Mouse (Mus musculus) midbrain, postnatal 0 days (tissue): ENCODE measurements around the gene Plpp4. TPM values are rescaled to one million over a fixed set of nuclear protein-coding genes. Genes with fewer than 3 reads are reported as not detected.

Source experiments
- ATAC-seq: fragments of 200-750 bp; cut with Nextera tagmentation; 2 replicates; pipeline ENCODE4 v1.8.0; 2017; ENCODE audit warnings: moderate number of reproducible peaks, mild to moderate bottlenecking, moderate TSS enrichment, moderate library complexity; ENCODE audit not compliant: low FRiP score
- DNase-seq: peaks from one replicate; pipeline ENCODE4 v3.0.0-alpha.2; 2015; ENCODE audit warnings: low spot score
- H3K27ac ChIP-seq: fragments of 300-500 bp; sonication (generic); 2 replicates; pipeline ENCODE4 v1.5.1; 2014; ENCODE audit warnings: low read depth, mild to moderate bottlenecking, low read length, mixed read lengths
- H3K27me3 ChIP-seq: fragments of 300-500 bp; sonication (generic); 2 replicates; pipeline ENCODE4 v1.6.1; 2014; ENCODE audit warnings: low read length, control low read depth, mixed read lengths; ENCODE audit not compliant: insufficient read depth
- H3K36me3 ChIP-seq: fragments of 300-500 bp; sonication (generic); 2 replicates; pipeline ENCODE4 v1.6.1; 2014; ENCODE audit warnings: low read length, control low read depth, mixed read lengths; ENCODE audit not compliant: insufficient read depth
- H3K4me1 ChIP-seq: fragments of 300-500 bp; sonication (generic); 2 replicates; pipeline ENCODE4 v1.6.1; 2014; ENCODE audit warnings: mild to moderate bottlenecking, control low read depth, antibody characterized with exemption, low read length, mixed read lengths; ENCODE audit not compliant: insufficient read depth
- H3K4me2 ChIP-seq: fragments of 300-500 bp; sonication (generic); 2 replicates; pipeline ENCODE4 v1.6.1; 2014; ENCODE audit warnings: low read depth, mild to moderate bottlenecking, low read length, mixed read lengths; ENCODE audit not compliant: poor library complexity, severe bottlenecking
- H3K4me3 ChIP-seq: fragments of 300-500 bp; sonication (generic); 2 replicates; pipeline ENCODE4 v1.5.1; 2014; ENCODE audit warnings: low read depth, mild to moderate bottlenecking, low read length, moderate library complexity
- H3K9ac ChIP-seq: fragments of 300-500 bp; sonication (generic); replicated peaks from 2 replicates; pipeline ENCODE4 v1.6.1; 2014; ENCODE audit warnings: mild to moderate bottlenecking, low read length, moderate library complexity, mixed read lengths; ENCODE audit not compliant: poor library complexity, severe bottlenecking
- H3K9me3 ChIP-seq: fragments of 300-500 bp; sonication (generic); 2 replicates; pipeline ENCODE4 v1.6.1; 2016; ENCODE audit warnings: low read length, control low read depth
- CTCF ChIP-seq: IDR thresholded peaks from 2 replicates; pipeline ENCODE4 v1.5.1; 2016; ENCODE audit warnings: antibody characterized with exemption, mild to moderate bottlenecking
- WGBS: fragments of 180-500 bp; shearing (Covaris S2); extraction: QIAGEN DNeasy Blood & Tissue Kit; methylation state at CpG from one replicate; pipeline ENCODE4 v1.1.7; 2014; 5-methylcytosine and 5-hydroxymethylcytosine counted together
- polyA plus RNA-seq: library from polyadenylated mRNA; unstranded; fragments of >200 nt; fragmentation: Nextera tagmentation; extraction: Ambion mirVana; gene quantifications from 2 replicates; pipeline ENCODE4 v1.2.1, GENCODE M21; 2015
- total RNA-seq: library from RNA; depleted of rRNA; stranded (reverse); fragments of >200 nt; gene quantifications from 2 replicates; pipeline ENCODE4 v1.2.3, GENCODE M21; 2014

Plpp4 gene
- total and polyA plus RNA-seq, 2 experiments from 2014 or later = 12.7 to 25.0 TPM

DNA sequence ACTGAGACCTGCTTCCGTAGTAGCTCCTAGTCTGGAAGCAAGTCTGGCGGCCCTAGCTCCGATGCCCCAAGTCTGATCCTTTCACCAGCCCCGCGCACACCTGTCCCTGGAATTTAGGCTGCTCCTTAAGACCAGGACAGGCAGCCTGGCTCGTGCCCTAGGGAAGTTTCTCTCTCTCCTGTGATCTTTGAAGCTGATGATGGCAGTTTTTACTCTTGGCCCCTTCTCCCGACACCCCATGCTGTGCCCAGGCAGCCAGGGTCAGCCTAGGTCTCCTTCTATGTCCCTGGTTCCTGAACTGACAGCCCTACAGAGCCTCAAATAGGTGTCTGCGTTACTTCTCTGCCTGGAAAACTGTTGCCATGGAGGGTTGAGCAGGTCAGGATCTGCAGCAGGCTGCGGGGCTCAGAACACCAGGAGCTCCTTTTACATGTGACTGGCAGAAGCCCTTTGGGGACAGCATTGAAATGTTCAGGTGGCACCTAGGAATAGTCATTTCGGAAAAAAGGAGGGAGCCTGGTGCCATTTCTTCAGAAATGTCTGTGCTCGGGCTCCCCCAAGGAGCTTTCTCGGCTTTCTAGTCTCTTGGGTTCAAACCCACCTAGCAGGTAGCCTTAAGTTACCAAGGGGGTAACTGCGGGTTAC, 665 bp downstream of the Plpp4 start:
- peak overlapping the region; percentile 69 for H3K9ac ChIP-seq
- DNase-seq = no peak
- peaks cover 5% of the 10 kb centered on the region; the same call in 1 of the 2 replicates for H3K27me3 ChIP-seq
- TF ChIP-seq CTCF = no peak
- peak overlapping the region; percentile 62 for H3K4me3 ChIP-seq
- no peak overlapping the region for H3K27ac ChIP-seq
- 0 out of 2 replicates have a peak, but pooled peaks cover 3% of the 10 kb centered on the region for H3K4me1 ChIP-seq
- WGBS = 14% methylated on average over 13 of the region's 13 CpGs
- ATAC-seq = no peak
- H3K36me3 ChIP-seq = no peaks in the 10 kb centered on the region
- H3K9me3 ChIP-seq = no peaks in the 10 kb centered on the region
- peak overlapping the region; percentile 95 for H3K4me2 ChIP-seq

- Histone ChIP-seq H3K27ac (no peak overlapping the region), H3K9me3 (no peaks in the 10 kb centered on the region), H3K27me3 (peaks cover 5% of the 10 kb centered on the region; the same call in 1 of the 2 replicates), H3K36me3 (no peaks in the 10 kb centered on the region), H3K9ac (no peak overlapping the region), H3K4me3 (peak overlapping the region; percentile 62), H3K4me2 (peak overlapping the region; percentile 95), H3K4me1 (0 out of 2 replicates have a peak, but pooled peaks cover 3% of the 10 kb centered on the region)
- DNase-seq (no peak), ATAC-seq (no peak)
- no peak for TF ChIP-seq CTCF
- WGBS = 55% methylated on average over 7 of the region's 7 CpGs
Observed at GRCm38 (mm10) chr7:129258331-129258730, 1.5 kb downstream of the Plpp4 start.

GRCm38 (mm10) chr7:129259195-129259594, 2.4 kb downstream of the Plpp4 start:
- 72% methylated on average over 6 of the region's 6 CpGs for WGBS
- Histone ChIP-seq H3K4me2 (no peak overlapping the region), H3K27ac (no peak overlapping the region), H3K27me3 (peaks cover 5% of the 10 kb centered on the region; the same call in 1 of the 2 replicates), H3K4me1 (0 out of 2 replicates have a peak, but pooled peaks cover 3% of the 10 kb centered on the region), H3K9me3 (no peaks in the 10 kb centered on the region), H3K36me3 (no peaks in the 10 kb centered on the region), H3K4me3 (no peak overlapping the region), H3K9ac (no peak overlapping the region)
- DNase-seq = no peak
- no peak for TF ChIP-seq CTCF
- no peak for ATAC-seq

- Histone ChIP-seq H3K9me3 (no peaks in the 10 kb centered on the region), H3K36me3 (no peaks in the 10 kb centered on the region), H3K4me3 (no peak overlapping the region), H3K4me1 (no peaks in the 10 kb centered on the region), H3K9ac (no peak overlapping the region), H3K4me2 (no peak overlapping the region), H3K27ac (no peak overlapping the region), H3K27me3 (no peaks in the 10 kb centered on the region)
- DNase-seq (no peak), ATAC-seq (no peak)
- no peak for TF ChIP-seq CTCF
- 33% methylated on average over 4 of the region's 4 CpGs for WGBS
Observed at GRCm38 (mm10) chr7:129273867-129274266, 17.0 kb downstream of the Plpp4 start.

- no peak overlapping the region for H3K4me3 ChIP-seq
- H3K36me3 ChIP-seq = no peaks in the 10 kb centered on the region
- no peak for TF ChIP-seq CTCF
- ATAC-seq (no peak), DNase-seq (no peak)
- no peaks in the 10 kb centered on the region for H3K9me3 ChIP-seq
- H3K9ac ChIP-seq = no peak overlapping the region
- 85% methylated on average over 5 of the region's 5 CpGs for WGBS
- H3K4me1 ChIP-seq = no peaks in the 10 kb centered on the region
- no peak overlapping the region for H3K27ac ChIP-seq
- H3K27me3 ChIP-seq = no peaks in the 10 kb centered on the region
- H3K4me2 ChIP-seq = no peak overlapping the region
Observed at GRCm38 (mm10) chr7:129274726-129275125, 17.9 kb downstream of the Plpp4 start.

- H3K27ac ChIP-seq = no peak overlapping the region
- DNase-seq (no peak), ATAC-seq (no peak)
- H3K4me3 ChIP-seq = no peak overlapping the region
- H3K27me3 ChIP-seq = no peaks in the 10 kb centered on the region
- TF ChIP-seq CTCF = no peak
- H3K4me1 ChIP-seq = no peaks in the 10 kb centered on the region
- 89% methylated on average over 5 of the region's 5 CpGs for WGBS
- no peaks in the 10 kb centered on the region for H3K9me3 ChIP-seq
- no peaks in the 10 kb centered on the region for H3K36me3 ChIP-seq
- H3K4me2 ChIP-seq = no peak overlapping the region
- no peak overlapping the region for H3K9ac ChIP-seq
Observed at GRCm38 (mm10) chr7:129277751-129278150, 20.9 kb downstream of the Plpp4 start.
